9 mouse cellular contexts compared by ENCODE assay signal in genomic region chr5:36869578-36870236, GRCm38 (mm10). TPM values are rescaled to one million over a fixed set of nuclear protein-coding genes. Genes with fewer than 3 reads are reported as not detected.
DNase-seq lines count a peak whose midpoint lies in the region; ATAC-seq lines count a peak whose summit lies in the region.
"Had no signal": no experiment of that assay in that cellular context is flagged by ENCODE, and none has a peak within 500 bp of the region (broad histone marks: within the 10 kb centered on the region; RNA-seq: fewer than 3 reads in every experiment).

No protein-coding gene starts in this region.

- H3K9ac ChIP-seq in heart, embryonic 16.5 days (ENCODE audit: low read length): no peak overlapping the region
- peak overlapping the region; percentile 53 for H3K9ac ChIP-seq in forebrain, embryonic 12.5 days
- H3K9ac ChIP-seq in neural tube, embryonic 13.5 days: peak overlapping the region; percentile 86

- ATAC-seq in heart, embryonic 16.5 days (replicated peaks; ENCODE audit: extremely low read depth, insufficient read depth, low FRiP score): no peak
- peak; percentile 63 for ATAC-seq in forebrain, embryonic 12.5 days (ENCODE audit: low FRiP score)
- ATAC-seq in neural tube, embryonic 13.5 days (ENCODE audit: low read depth): peak; percentile 63
- no peak for ATAC-seq in granulocyte monocyte progenitor cell, adult 5-6 weeks (replicated peaks; ENCODE audit: poor library complexity, severe bottlenecking)

- H3K27me3 ChIP-seq in heart, embryonic 16.5 days (ENCODE audit: control insufficient read depth, insufficient read depth, low read length): peaks cover 86% of the 10 kb centered on the region
- H3K27me3 ChIP-seq in forebrain, embryonic 12.5 days: peaks cover 92% of the 10 kb centered on the region
- H3K27me3 ChIP-seq in neural tube, embryonic 13.5 days: peaks cover 84% of the 10 kb centered on the region

- intact Hi-C loops in gastrocnemius, postnatal 14 days (cut with DNase I; ENCODE audit: low total_unique reads): no loop called here

- no peaks in the 10 kb centered on the region for H3K36me3 ChIP-seq in heart, embryonic 16.5 days (ENCODE audit: control insufficient read depth, insufficient read depth)
- no peaks in the 10 kb centered on the region for H3K36me3 ChIP-seq in forebrain, embryonic 12.5 days (replicated peaks)
- H3K36me3 ChIP-seq in neural tube, embryonic 13.5 days: no peaks in the 10 kb centered on the region
- H3K36me3 ChIP-seq: G1E had no signal

- no peak for DNase-seq in heart, adult 11 months
- peak; percentile 56 for DNase-seq in adrenal gland, postnatal 14 days
- DNase-seq in layer of hippocampus, postnatal 36 days: peak; percentile 71 to 73
- DNase-seq in gastrocnemius, postnatal 14 days: no peak

- WGBS in heart, embryonic 16.5 days: 1% methylated on average over 54 of the region's 56 CpGs
- WGBS in forebrain, embryonic 12.5 days: under 1% methylated on average over 56 of the region's 56 CpGs
- WGBS in neural tube, embryonic 13.5 days: 1% methylated on average over 56 of the region's 56 CpGs

- no peaks in the 10 kb centered on the region for H3K4me1 ChIP-seq in heart, embryonic 16.5 days (ENCODE audit: control insufficient read depth, insufficient read depth, low read length)
- H3K4me1 ChIP-seq in forebrain, embryonic 12.5 days: peaks cover 21% of the 10 kb centered on the region
- H3K4me1 ChIP-seq in neural tube, embryonic 13.5 days (replicated peaks): peaks cover 39% of the 10 kb centered on the region

- peak overlapping the region; percentile 55 for H3K4me2 ChIP-seq in heart, embryonic 16.5 days (ENCODE audit: low read depth, low read length)
- H3K4me2 ChIP-seq in forebrain, embryonic 12.5 days: peak overlapping the region; percentile 72
- peak overlapping the region; percentile 80 for H3K4me2 ChIP-seq in neural tube, embryonic 13.5 days

- peaks cover 7% of the 10 kb centered on the region for H3K9me3 ChIP-seq in heart, embryonic 16.5 days (replicated peaks; ENCODE audit: control insufficient read depth, low read length)
- no peaks in the 10 kb centered on the region for H3K9me3 ChIP-seq in forebrain, embryonic 12.5 days
- H3K9me3 ChIP-seq in neural tube, embryonic 13.5 days: no peaks in the 10 kb centered on the region

- H3K4me3 ChIP-seq in heart, embryonic 16.5 days (ENCODE audit: low read length): peak overlapping the region; percentile 29
- peak overlapping the region; percentile 48 for H3K4me3 ChIP-seq in forebrain, embryonic 12.5 days (replicated peaks)
- peak overlapping the region; percentile 63 for H3K4me3 ChIP-seq in neural tube, embryonic 13.5 days

- H3K27ac ChIP-seq in heart, embryonic 16.5 days (ENCODE audit: low read length): no peak overlapping the region
- no peak overlapping the region for H3K27ac ChIP-seq in forebrain, embryonic 12.5 days
- peak overlapping the region; percentile 88 for H3K27ac ChIP-seq in neural tube, embryonic 13.5 days (replicated peaks)

RNA-seq across cellular contexts. Expression of gene Ppp2r2c, which starts 1.4 kb away (rescaled TPM):
- 0.06 and 0.08 TPM in 2 replicates for polyA plus RNA-seq in heart, embryonic 16.5 days (2015; fragmentation: Nextera tagmentation; extraction: Ambion mirVana)
- total RNA-seq in adrenal gland, postnatal 14 days (2021): 6.5 and 8.9 TPM in 2 replicates
- polyA plus RNA-seq in forebrain, embryonic 12.5 days (2016; fragmentation: Nextera tagmentation; extraction: Ambion mirVana): 3.8 and 4.8 TPM in 2 replicates
- 100 to 1,000 TPM; 402 to 415 TPM for total RNA-seq in layer of hippocampus, postnatal 36 days (2021)
- 43.1 and 44.8 TPM in 2 replicates for polyA plus RNA-seq in neural tube, embryonic 13.5 days (2015; fragmentation: Nextera tagmentation; extraction: Ambion mirVana)
- under 1 TPM; 0.24 to 0.70 TPM for total RNA-seq in gastrocnemius, postnatal 14 days (2021)
- not detected in 2 replicates for total RNA-seq in granulocyte monocyte progenitor cell, adult 5-6 weeks (2014; fragmentation: Nextera tagmentation)
- not detected in 2 replicates for total RNA-seq in granulocyte monocyte progenitor cell, adult 5-6 weeks (2017)
- polyA plus RNA-seq: G1E had no signal

RNA-seq across cellular contexts. Expression of gene Man2b2, which starts 39.3 kb away (rescaled TPM):
- polyA plus RNA-seq in heart, embryonic 16.5 days (2015; fragmentation: Nextera tagmentation; extraction: Ambion mirVana): 14.5 and 15.0 TPM in 2 replicates
- 39.1 and 41.4 TPM in 2 replicates for total RNA-seq in adrenal gland, postnatal 14 days (2021)
- polyA plus RNA-seq in forebrain, embryonic 12.5 days (2016; fragmentation: Nextera tagmentation; extraction: Ambion mirVana): 9.5 and 9.9 TPM in 2 replicates
- 10 to 100 TPM; 24.3 to 24.4 TPM for total RNA-seq in layer of hippocampus, postnatal 36 days (2021)
- 11.9 and 12.9 TPM in 2 replicates for polyA plus RNA-seq in neural tube, embryonic 13.5 days (2015; fragmentation: Nextera tagmentation; extraction: Ambion mirVana)
- 1 to 10 TPM; 6.8 to 9.1 TPM for total RNA-seq in gastrocnemius, postnatal 14 days (2021)
- total RNA-seq in granulocyte monocyte progenitor cell, adult 5-6 weeks (2014; fragmentation: Nextera tagmentation): 36.0 TPM in 2 replicates
- total RNA-seq in granulocyte monocyte progenitor cell, adult 5-6 weeks (2017): 18.8 and 24.7 TPM in 2 replicates

Comparison
In these comparisons a context has a peak if more than half of its experiments do, and no peak if none do; other contexts are left out.
1. ATAC-seq: peak in forebrain, embryonic 12.5 days (single experiment) and neural tube, embryonic 13.5 days (single experiment); none in heart, embryonic 16.5 days (single experiment) and granulocyte monocyte progenitor cell, adult 5-6 weeks (single experiment).
2. DNase-seq: peak in adrenal gland, postnatal 14 days (single experiment) and layer of hippocampus, postnatal 36 days (2 of 2); none in heart, adult 11 months (single experiment) and gastrocnemius, postnatal 14 days (single experiment).
3. RNA of gene Ppp2r2c, which starts 1.4 kb away (total RNA-seq): 402 to 415 TPM in layer of hippocampus, postnatal 36 days; 6.5 to 8.9 TPM in adrenal gland, postnatal 14 days, 0.24 to 0.70 TPM in gastrocnemius, postnatal 14 days and not detected in granulocyte monocyte progenitor cell, adult 5-6 weeks; every median in the first group is over 10 times any median in the second.
4. Peak in every context shown above with its lines, with median percentiles within 50 percentile points of each other: H3K4me2 ChIP-seq and H3K4me3 ChIP-seq.